Mouse (Mus musculus) frontal cortex, adult (tissue): ENCODE measurements around the gene Nipa2.
"Not testable (repeated sequence)": the region's sequence is repeated elsewhere in the genome, so short reads cannot be mapped to it uniquely, and the experiment has no call there.

ENCODE experiments used
- ATAC-seq: cut with Nextera tagmentation; 2 replicates; pipeline ENCODE4 v1.9.2; 2017; ENCODE audit warnings: mild to moderate bottlenecking, moderate library complexity, mixed read lengths; ENCODE audit not compliant: low TSS enrichment

Gene Nipa2

GRCm38 (mm10) chr7:55938341-55938740, 23.9 kb downstream of the Nipa2 start:
- ATAC-seq = no peak

DNA sequence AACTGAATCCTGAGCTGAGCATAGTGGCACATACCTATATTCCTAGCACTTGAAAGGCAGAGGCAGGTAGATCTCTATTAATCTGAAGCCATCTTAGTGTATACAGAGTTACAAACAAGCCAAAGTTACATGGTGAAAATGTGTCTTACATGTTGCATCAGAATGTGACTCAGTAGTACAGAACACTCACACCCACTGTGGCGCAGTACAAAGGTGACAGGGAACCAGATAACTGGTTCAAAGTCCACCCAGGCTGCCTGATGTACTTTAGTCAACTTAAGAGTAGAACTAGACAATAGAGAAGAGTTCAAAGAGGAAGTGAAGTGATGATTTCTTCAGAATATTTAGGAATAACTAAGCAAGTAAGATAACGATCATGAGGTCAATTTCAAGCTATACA, 27.3 kb downstream of the Nipa2 start:
- ATAC-seq = no peak

DNA sequence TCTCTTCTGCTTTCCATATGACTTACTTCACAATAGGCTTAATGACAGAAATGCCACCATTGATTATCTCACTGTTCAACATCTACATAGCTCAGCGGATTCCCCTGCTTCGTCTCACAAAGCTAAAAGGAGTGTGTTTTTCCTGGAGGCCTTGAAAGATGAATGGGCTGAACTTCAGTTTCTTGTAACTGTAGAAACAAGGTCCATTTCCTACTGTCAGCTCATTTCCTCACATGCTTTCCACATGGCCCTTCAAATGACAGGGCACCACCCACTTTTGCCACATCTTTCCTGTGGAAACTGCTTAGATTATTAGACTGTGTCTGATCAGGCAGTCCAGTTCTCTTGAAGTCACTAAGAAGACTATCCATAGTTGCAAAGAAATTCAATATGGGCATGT, 33.6 kb downstream of the Nipa2 start:
- no peak for ATAC-seq

DNA sequence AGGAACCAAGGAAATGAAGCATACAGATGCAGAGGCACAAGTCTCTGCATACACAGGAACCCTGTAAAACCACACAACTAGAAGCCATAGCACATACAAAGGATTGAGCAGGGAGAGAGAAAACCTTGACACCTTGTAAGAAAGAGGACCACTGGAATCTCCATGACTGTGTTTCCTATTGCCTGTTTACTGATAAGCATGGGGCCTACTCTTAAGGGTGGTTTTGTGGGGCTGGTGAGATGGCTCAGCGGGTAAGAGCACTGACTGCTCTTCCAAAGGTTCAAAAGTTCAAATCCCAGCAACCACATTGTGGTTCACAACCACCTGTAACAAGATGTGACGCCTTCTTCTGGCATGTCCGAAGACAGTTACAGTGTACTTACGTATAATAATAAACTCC, 35.0 kb downstream of the Nipa2 start:
- ATAC-seq = no peak

DNA sequence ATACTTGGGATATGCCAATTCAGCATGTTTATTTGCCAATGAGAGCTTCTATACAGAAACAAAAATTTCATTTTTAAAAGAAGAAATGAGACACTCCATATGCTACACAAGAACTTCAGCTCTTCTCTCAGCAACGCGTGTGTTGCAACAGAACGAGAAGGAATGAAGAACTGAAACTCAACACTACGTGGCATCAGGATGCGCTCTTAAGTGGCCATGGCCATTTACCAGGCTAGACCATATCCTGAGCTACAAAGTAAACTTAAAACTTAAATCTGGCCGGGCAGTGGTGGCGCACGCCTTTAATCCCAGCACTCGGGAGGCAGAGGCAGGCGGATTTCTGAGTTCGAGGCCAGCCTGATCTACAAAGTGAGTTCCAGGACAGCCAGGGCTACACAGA, 43.9 kb downstream of the Nipa2 start:
- ATAC-seq = not testable (repeated sequence)

GRCm38 (mm10) chr7:55912118-55912517, 50.2 kb downstream of the Nipa2 start:
- no peak for ATAC-seq

- ATAC-seq = peak; percentile 31; the same call in 1 of the 2 replicates
Observed at GRCm38 (mm10) chr7:55911371-55911770, 50.9 kb downstream of the Nipa2 start.

DNA sequence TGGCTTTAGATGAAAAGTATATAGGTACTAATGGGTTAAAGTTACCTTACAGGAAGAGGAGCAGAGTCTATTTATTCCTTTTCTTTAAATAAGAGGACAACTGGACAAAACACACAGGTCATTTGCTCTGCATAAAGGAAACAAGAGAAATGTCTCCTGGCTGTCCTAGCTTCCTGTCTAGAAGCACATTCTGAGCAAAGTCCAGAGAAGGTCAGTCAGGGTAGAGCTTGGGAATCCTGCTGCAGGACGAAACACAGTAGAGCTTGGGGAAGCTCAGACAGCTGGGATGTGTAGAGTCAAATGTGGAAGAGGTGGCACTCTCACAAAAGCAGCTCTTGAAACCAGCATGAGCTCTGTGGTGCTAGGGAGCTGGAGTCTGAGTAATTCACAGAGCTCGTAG, 51.9 kb downstream of the Nipa2 start:
- ATAC-seq = no peak

- no peak for ATAC-seq
Observed at GRCm38 (mm10) chr7:55909519-55909918, 52.8 kb downstream of the Nipa2 start.

- no peak for ATAC-seq
Observed at GRCm38 (mm10) chr7:55905449-55905848, 56.8 kb downstream of the Nipa2 start.

DNA sequence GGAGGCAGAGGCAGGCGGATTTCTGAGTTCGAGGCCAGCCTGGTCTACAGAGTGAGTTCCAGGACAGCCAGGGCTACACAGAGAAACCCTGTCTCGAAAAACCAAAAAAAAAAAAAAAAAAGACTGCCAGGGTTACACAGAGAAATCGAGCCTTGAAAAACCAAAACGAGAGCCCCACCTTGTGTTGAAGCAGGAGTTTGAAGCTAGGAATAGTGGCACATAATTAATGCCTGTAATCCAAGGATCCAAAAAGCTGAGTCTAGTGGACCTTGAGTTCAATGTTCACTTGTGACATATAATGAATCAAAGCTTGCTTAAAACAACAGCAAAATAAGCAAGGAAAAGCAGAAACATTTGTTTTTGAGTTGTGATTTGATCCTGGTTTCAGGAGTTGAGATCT, 58.5 kb downstream of the Nipa2 start:
- ATAC-seq = no peak

- 0 out of 2 replicates have a peak, but pooled peaks have one; percentile 14 for ATAC-seq
Observed at GRCm38 (mm10) chr7:55891797-55892196, 70.5 kb downstream of the Nipa2 start.

DNA sequence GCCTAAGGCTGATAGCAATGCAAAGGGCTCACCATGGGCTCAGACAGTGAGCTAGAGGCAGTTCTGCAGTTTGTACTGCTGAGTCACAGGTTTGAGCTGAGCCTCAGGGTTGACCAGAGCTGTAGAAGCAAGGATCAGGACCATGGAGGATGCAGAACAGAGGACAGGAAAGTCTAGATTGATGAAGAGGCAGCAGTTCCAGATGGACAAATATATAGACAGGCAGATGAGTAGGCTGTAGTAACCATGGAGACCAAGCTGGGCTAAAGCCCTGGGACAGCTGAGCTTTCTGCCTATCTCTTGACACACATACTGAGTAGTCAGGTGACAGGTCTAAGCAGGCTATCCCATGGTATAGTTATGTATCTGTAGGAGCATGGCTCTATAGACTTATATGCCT, 71.5 kb downstream of the Nipa2 start:
- peak; percentile 78 for ATAC-seq

GRCm38 (mm10) chr7:55889996-55890395, 72.3 kb downstream of the Nipa2 start:
- ATAC-seq = no peak

DNA sequence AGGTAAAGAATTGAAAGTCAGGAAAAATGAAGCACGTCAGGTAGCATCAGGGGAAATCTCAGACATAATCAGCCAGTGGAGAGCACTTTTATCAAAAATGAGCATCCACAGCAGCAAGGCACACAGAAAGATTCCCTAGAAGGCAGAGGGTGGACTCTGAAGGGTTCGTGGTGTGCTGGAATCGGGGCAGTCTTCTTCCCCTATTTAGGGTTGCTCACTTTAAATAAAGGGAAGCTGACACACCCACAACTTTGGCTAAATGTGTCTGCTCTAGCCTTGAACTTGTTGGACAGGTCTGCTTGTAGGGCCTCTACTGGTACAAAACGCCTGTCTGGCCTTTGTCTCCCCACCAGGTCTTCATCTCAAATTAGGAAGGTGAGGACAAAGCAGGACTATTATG, 73.7 kb downstream of the Nipa2 start:
- ATAC-seq = no peak
